Mouse (Mus musculus) gastrocnemius, adult 8-10 months (tissue): ENCODE data around the gene Brd2. TPM values are rescaled to one million over a fixed set of nuclear protein-coding genes. Genes with fewer than 3 reads are reported as not detected.

Source experiments
- DNase-seq, 2 experiments: peaks; one replicate each; pipeline ENCODE4 v3.0.0; 2022; ENCODE audit warnings: low spot score in 2 of 2
- total RNA-seq, 4 experiments: library from RNA; stranded (reverse); gene quantifications; 2 replicates each; pipeline ENCODE4 v1.2.4; 2022

Brd2 gene
- total RNA-seq, 4 experiments from 2014 or later = 67.9 to 73.8 (median 69.8) TPM

DNA sequence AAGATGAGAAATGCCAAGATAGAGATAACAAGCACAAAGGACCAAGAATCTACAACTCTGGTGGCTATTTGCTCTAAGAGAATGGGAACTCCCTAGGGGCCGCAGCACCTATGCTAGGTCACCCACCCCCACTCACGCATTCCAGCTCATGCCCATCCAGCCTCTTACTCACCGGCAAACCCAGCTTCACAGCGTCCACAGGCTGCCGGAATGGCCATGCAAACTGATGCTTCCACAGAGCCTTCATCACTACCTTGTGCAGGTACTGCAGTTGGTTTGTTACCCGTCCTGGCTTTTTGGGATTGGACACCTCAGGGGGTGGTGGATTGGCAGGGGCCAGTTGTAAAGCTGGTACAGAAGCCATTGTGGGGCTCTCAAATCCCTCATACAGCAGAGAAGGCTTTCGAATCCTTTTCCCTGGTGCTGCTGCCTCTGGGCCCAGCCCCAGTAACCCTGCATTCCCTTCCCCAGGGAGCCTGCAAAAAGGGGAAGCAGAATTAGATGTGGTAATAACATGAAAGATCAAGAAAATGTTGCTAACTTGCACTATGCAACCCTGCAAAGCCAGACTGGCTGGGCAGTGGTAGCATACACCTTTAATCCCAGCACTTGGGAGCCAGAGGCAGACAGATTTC is 5.6 kb downstream of the Brd2 start:
- DNase-seq = no peak

GRCm38 (mm10) chr17:34114114-34114513 is 8.3 kb downstream of the Brd2 start:
- DNase-seq = no peak

DNA sequence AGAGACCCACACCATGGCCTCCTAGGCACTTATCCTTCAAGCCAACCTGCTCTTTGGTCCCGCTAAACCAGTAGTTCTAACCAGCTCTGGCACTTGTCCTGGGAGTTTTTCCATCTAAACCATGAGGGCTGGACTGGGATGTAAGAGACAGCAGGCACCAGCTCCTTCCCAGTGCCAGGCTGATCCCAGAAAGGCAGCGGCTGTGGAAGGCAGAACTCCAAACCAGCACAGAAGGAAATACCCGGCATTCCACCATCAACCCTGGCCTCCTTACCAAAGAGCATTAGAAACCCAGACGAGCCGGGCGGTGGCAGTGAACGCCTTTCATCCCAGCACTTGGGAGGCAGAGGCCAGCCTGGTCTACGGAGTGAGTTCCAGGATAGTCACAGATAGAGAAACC is 12.1 kb downstream of the Brd2 start:
- DNase-seq = no peak

DNA sequence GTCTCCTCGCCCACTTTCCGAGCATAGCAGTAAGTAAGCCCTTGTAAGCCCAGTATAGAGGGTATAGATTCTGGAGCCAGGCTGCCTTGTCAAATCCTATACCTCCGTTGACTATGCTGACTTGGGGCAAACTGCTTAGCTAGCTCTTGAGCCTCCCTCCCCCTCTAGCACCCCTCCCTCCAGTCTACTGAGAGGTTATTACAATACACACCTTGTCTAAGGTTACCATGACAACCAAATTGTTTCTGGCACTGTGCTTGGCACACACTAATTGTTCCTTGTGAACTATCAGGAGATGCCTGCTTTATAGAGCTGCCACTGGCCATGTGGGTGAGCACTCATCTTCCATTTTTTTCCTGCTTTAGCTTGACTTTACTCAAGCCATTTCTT is 12.6 kb downstream of the Brd2 start:
- no peak for DNase-seq

GRCm38 (mm10) chr17:34109038-34109805 is 13.2 kb downstream of the Brd2 start:
- DNase-seq = no peak

DNA sequence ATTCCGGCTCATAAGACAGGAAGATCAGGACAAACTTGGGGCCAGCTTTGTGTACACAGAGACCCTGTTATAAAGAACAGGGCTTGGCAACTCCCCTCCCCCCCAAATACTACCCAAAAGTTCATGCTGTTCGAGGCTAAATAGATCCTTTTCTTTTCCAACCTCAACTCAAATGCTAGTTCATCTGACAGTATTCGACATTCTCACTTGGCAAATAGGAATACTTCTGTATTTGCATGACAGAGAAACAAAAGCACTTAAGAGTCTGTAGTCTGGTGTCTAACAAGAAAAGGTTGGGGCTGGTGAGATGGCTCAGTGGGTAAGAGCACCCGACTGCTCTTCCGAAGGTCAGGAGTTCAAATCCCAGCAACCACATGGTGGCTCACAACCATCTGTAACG is 14.0 kb downstream of the Brd2 start:
- no peak for DNase-seq

- no peak for DNase-seq
These were observed 15.1 kb downstream of the Brd2 start for GRCm38 (mm10) chr17:34107109-34107867.

DNA sequence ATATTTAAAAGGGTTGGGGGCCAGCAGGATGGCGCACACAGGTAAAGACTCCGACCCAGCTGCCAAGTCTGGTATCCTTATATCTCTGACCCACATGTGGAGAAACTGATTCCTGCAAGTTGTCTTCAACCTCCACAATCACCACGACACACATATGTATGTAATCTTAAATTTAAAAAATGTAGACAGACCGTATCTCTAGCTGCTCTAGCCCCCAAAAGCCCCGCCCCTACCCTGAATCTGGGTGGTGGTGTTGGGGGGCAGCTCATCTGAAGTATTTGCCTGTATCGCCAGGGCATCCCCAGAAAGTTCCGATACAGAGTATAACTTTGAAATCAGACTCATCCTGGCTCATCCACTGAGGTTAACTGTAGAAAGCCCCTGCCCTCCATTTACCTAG is 15.9 kb downstream of the Brd2 start:
- DNase-seq = no peak

GRCm38 (mm10) chr17:34104804-34105203 is 17.6 kb downstream of the Brd2 start:
- no peak for DNase-seq

DNA sequence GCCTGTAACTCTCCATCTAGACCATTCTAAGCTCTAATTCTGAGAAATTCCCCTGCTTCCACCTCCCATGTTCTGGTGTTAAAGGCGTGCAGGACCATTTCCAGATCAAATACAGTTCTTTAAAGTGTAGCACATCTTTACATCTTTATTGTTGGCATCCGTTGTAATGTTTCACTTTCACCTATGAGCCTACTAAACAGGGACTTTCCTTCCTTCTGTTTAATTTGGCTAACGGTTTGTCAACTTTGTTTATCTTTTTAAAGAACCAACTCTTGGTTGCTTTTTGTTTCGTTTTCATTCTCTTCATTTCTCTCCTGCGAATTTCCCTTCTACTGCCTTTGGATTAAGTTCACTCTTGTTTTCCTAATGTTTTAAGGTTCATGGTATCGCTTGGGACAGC is 19.6 kb downstream of the Brd2 start:
- no peak for DNase-seq

GRCm38 (mm10) chr17:34101604-34102032 is 20.8 kb downstream of the Brd2 start:
- DNase-seq = peak; percentile 90 to 91

- no peak for DNase-seq
These were observed 21.2 kb downstream of the Brd2 start for GRCm38 (mm10) chr17:34101185-34101584.

GRCm38 (mm10) chr17:34099531-34099930 is 22.9 kb downstream of the Brd2 start:
- no peak for DNase-seq

GRCm38 (mm10) chr17:34098709-34099479 is 23.5 kb downstream of the Brd2 start:
- no peak for DNase-seq

GRCm38 (mm10) chr17:34097272-34097671 is 25.2 kb downstream of the Brd2 start:
- DNase-seq = no peak

DNA sequence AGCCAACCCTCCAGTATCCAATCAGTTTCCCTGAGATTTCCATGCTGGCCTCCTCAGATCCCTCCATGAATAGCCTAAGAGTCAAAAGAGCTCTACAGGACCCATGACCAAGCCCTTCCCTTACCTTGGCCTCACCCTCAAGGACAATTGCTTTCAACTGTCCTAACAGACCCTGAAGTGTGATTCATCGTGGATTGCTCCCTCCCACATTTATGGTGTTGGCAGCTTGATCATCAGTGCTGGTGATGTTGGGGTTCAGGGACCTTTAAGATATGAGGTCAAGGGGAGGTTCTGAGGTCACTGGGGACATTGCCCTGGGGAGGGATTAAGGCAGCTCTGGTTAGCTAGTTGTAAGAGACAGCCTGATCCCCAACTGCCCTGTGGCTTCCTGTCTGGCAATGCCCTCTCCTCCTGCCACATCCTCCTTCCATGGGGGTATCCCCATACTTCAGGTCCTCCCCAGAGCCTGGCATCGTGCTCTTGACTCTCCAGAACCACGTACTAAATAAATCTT is 25.9 kb downstream of the Brd2 start:
- no peak for DNase-seq

DNA sequence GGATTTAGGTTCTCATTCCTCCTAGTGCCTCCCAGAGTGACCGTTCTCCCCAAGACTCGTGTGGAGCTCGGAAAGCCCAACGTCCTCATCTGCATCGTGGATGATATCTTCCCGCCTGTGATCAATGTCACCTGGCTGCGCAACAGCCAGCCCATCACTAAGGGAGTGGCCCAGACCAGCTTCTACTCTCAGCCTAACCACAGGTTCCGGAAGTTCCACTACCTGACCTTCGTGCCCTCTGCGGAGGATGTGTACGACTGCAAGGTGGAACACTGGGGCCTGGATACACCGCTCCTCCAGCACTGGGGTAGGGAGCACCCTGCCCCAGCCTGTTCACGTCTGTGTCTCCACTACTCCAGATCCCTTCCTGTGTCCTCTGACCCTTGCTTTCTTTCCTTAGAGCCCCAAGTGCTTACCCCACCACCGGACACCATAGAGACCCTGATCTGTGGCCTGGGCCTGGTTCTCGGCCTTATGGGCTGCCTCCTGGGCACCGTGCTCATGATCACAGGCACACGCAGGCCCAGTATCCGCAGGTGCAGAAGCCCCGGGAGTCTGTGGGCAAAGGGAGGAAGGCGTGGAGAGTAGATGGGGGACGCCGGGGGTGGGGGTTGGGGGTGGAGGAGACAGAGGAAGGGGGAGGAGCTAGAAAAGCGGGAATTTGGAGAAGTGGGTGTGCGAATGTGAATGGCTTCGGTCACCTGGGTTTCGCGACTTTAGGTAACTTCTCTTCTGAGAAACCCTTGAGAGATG is 28.0 kb downstream of the Brd2 start:
- DNase-seq = no peak

GRCm38 (mm10) chr17:34093199-34093874 is 29.1 kb downstream of the Brd2 start:
- no peak for DNase-seq

DNA sequence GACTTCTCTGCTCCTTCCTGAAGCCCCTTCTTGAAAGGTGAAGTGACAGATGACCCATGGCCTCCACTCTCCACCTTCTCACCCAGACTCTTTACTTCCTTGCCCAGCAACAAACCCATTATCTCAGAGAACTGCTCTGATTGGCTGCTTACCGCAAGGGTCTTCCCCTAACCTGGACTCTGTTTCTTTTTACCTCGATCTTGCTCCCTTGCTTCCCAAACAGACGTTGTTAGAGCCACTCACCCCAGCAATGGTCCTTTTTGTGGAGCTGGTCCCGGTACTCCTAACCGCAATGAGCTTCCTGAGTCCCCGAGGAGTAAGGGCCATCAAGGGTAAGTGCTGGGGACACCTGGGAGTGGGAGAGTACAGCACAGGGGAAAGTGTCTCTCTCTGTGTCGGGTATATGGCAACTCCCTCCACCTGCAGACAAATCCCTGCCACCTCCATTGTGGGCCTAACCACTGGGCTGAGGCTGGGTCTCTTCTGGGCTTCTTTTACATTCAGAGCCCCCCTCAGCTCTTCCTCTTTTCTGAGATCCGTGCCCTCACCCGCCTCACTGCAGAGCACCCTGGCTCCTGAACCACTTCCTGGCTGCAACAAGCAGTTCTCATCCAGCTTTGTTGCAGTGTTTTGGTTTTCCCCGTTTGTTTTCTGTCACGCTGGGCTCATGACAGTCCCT is 30.1 kb downstream of the Brd2 start, which contains the start of gene H2-Oa:
Gene H2-Oa (plus strand): TSS at position 144 of the 679 bp plus-strand sequence.
- DNase-seq = no peak
